Mouse (Mus musculus) hindbrain, embryonic 13.5 days (tissue): ENCODE measurements at regions not wholly inside any gene's neighbourhood (a gene's known extent, or its start where the extent isn't known, plus 50 kb on each side); places are given as distances from the start of the nearest gene placed in this dataset.
A peak's percentile ranks its signal among the peaks of the same experiment; 100 is the strongest.

Experiments used
- ATAC-seq: fragments of 200-750 bp; cut with Nextera tagmentation; 2 replicates; pipeline ENCODE4 v1.8.0; 2017; ENCODE audit warnings: moderate TSS enrichment; ENCODE audit not compliant: low FRiP score
- H3K27ac ChIP-seq: fragments of 300-500 bp; sonication (generic); 2 replicates; pipeline ENCODE4 v1.5.1; 2015; ENCODE audit warnings: inconsistent platforms, mild to moderate bottlenecking, moderate library complexity
- H3K27me3 ChIP-seq: fragments of 300-500 bp; sonication (generic); 2 replicates; pipeline ENCODE4 v1.6.1; 2015; ENCODE audit warnings: mild to moderate bottlenecking, inconsistent platforms
- H3K36me3 ChIP-seq: fragments of 300-500 bp; sonication (generic); 2 replicates; pipeline ENCODE4 v1.6.1; 2015; ENCODE audit warnings: mild to moderate bottlenecking, inconsistent platforms
- H3K4me1 ChIP-seq: fragments of 300-500 bp; sonication (generic); replicated peaks from 2 replicates; pipeline ENCODE4 v1.6.1; 2015; ENCODE audit warnings: inconsistent platforms
- H3K4me2 ChIP-seq: fragments of 300-500 bp; sonication (generic); 2 replicates; pipeline ENCODE4 v1.6.1; 2015; ENCODE audit warnings: inconsistent platforms, mild to moderate bottlenecking, moderate library complexity
- H3K4me3 ChIP-seq: fragments of 300-500 bp; sonication (generic); 2 replicates; pipeline ENCODE4 v1.5.1; 2015; ENCODE audit warnings: mild to moderate bottlenecking, inconsistent platforms
- H3K9ac ChIP-seq: fragments of 300-500 bp; sonication (generic); 2 replicates; pipeline ENCODE4 v1.6.1; 2015; ENCODE audit warnings: mild to moderate bottlenecking, inconsistent platforms
- H3K9me3 ChIP-seq: fragments of 300-500 bp; sonication (generic); 2 replicates; pipeline ENCODE4 v1.6.1; 2016; ENCODE audit warnings: inconsistent platforms
- WGBS: fragments of 180-500 bp; shearing (Covaris S2); methylation state at CpG from one replicate; pipeline ENCODE4 v1.1.7; 2015; 5-methylcytosine and 5-hydroxymethylcytosine counted together

GRCm38 (mm10) chr13:11347787-11348501 lies 758.8 kb downstream of the Ryr2 start:
- no peaks in the 10 kb centered on the region for H3K36me3 ChIP-seq
- ATAC-seq: 0 out of 2 replicates have a peak, but pooled peaks have one; percentile 36
- no peaks in the 10 kb centered on the region for H3K9me3 ChIP-seq
- H3K27me3 ChIP-seq: no peaks in the 10 kb centered on the region
- H3K9ac ChIP-seq: no peak overlapping the region
- H3K4me3 ChIP-seq: no peak overlapping the region
- peaks cover 4% of the 10 kb centered on the region; the same call in 1 of the 2 replicates for H3K4me1 ChIP-seq
- H3K27ac ChIP-seq: peak overlapping the region; percentile 58
- WGBS: 50% methylated on average over 6 of the region's 6 CpGs
- H3K4me2 ChIP-seq: no peak overlapping the region

DNA sequence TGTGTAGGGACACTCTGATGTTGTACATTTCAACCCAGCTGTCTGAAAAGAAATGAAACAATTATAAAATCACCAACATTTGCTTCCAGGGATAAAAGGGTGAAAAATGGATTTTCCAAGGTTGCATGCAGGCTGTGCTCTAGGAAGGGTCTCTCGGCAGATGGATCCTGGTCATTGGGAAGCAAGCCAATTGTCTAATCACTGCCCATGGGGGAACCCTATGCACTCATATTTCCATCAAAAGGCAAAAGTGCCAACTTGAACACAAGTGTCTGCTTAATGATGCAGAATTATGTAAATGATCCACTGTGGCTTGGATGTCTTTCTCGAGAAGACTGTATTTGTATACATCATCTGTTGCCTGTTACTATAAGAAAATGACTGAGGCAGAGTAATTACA lies 762.2 kb downstream of the Ryr2 start:
- no peak overlapping the region for H3K4me3 ChIP-seq
- no peaks in the 10 kb centered on the region for H3K36me3 ChIP-seq
- H3K27me3 ChIP-seq: no peaks in the 10 kb centered on the region
- no peak overlapping the region for H3K27ac ChIP-seq
- H3K9ac ChIP-seq: no peak overlapping the region
- WGBS: 53% methylated on average over 2 of the region's 2 CpGs
- H3K4me2 ChIP-seq: no peak overlapping the region
- ATAC-seq: peak; percentile 74
- no peaks in the 10 kb centered on the region for H3K9me3 ChIP-seq
- peaks cover 4% of the 10 kb centered on the region; the same call in 1 of the 2 replicates for H3K4me1 ChIP-seq

DNA sequence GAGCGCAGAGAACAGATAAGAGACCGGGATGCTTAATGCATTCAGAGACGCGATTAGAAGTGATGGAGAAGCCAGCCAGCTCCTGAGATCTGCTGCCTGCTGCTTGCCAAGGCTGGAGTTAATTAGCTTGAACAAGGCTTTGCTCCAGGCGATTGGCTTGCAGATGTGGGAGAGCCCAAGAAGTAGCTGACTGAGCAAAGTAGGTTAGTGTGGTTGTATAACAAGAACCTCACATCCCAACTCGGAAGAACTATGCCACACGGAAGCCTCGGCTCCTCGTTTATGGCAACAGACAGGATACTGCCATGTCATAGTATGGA lies 768.5 kb downstream of the Ryr2 start:
- Histone ChIP-seq H3K27me3 (no peaks in the 10 kb centered on the region), H3K27ac (peak overlapping the region; percentile 71), H3K4me2 (no peak overlapping the region), H3K9me3 (no peaks in the 10 kb centered on the region), H3K9ac (no peak overlapping the region), H3K36me3 (no peaks in the 10 kb centered on the region), H3K4me1 (peaks cover 7% of the 10 kb centered on the region), H3K4me3 (no peak overlapping the region)
- peak; percentile 77 for ATAC-seq
- 64% methylated on average over 9 of the region's 9 CpGs for WGBS

DNA sequence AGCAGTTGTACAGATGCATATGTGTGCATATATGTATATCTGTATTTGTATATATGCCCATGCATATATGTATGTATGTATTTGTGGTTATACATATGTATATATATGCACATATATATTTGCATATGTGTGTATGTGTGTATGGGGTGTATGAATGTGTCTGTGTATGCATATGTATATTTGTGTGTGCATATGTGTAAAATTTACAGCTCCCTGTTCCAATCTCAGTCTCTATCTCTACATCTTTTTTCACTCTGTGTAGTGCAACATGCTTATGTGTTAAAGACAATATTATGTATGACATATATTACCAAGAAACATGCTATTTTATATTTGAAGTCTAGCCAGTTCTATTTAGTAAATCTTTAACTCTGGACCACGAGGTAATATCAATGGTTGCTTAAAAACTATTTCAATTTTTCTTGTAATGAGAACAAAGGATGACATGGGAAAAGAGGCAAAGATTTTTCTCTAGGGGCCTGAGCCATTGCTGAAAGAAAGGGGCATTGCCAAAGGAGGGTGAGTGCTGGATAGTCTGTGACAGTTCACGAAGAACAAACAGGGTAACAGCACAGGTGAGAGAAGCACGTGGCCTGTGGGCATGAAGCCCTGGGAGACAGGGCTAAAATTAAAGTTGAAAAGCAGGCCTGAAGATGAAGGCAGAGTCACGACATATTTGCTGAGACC lies 769.0 kb downstream of the Ryr2 start:
- no peak overlapping the region for H3K4me2 ChIP-seq
- H3K4me3 ChIP-seq: no peak overlapping the region
- peak; percentile 36; the same call in 1 of the 2 replicates for ATAC-seq
- H3K36me3 ChIP-seq: no peaks in the 10 kb centered on the region
- no peaks in the 10 kb centered on the region for H3K27me3 ChIP-seq
- H3K27ac ChIP-seq: peak overlapping the region; percentile 71
- no peaks in the 10 kb centered on the region for H3K9me3 ChIP-seq
- WGBS: 60% methylated on average over 4 of the region's 4 CpGs
- no peak overlapping the region for H3K9ac ChIP-seq
- H3K4me1 ChIP-seq: peaks cover 7% of the 10 kb centered on the region

DNA sequence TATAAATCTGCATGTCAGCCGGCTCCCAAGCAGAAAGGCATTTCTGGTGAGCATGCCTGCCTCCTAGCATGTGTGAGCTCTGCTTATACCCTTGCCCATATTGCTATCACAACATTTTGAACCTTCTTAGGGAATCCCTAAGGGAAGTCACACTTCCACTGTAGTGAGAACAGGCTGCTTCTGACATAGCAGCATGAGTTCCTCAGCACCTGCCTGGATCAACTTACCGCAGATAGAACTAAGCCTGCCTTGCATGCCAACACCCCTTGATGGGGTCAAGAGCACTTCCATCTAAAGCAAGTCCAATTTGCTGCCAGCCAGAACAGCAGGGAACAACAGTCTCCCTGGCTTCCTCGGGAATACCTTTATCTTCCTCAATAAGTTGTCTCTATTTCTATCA lies 769.8 kb downstream of the Ryr2 start:
- Histone ChIP-seq H3K4me1 (peaks cover 7% of the 10 kb centered on the region), H3K4me2 (no peak overlapping the region), H3K9me3 (no peaks in the 10 kb centered on the region), H3K36me3 (no peaks in the 10 kb centered on the region), H3K27ac (no peak overlapping the region), H3K4me3 (no peak overlapping the region), H3K27me3 (no peaks in the 10 kb centered on the region), H3K9ac (no peak overlapping the region)
- no peak for ATAC-seq
- WGBS: 85% methylated on average over 3 of the region's 3 CpGs

- no peak overlapping the region for H3K9ac ChIP-seq
- H3K9me3 ChIP-seq: no peaks in the 10 kb centered on the region
- no peaks in the 10 kb centered on the region for H3K36me3 ChIP-seq
- 0 out of 2 replicates have a peak overlapping the region, but pooled peaks have one; percentile 8 for H3K27ac ChIP-seq
- no peak for ATAC-seq
- H3K4me3 ChIP-seq: no peak overlapping the region
- 86% methylated on average over 4 of the region's 4 CpGs for WGBS
- no peaks in the 10 kb centered on the region for H3K4me1 ChIP-seq
- H3K27me3 ChIP-seq: no peaks in the 10 kb centered on the region
- H3K4me2 ChIP-seq: no peak overlapping the region
Measured at GRCm38 (mm10) chr13:11331991-11332390, 774.8 kb downstream of the Ryr2 start.

DNA sequence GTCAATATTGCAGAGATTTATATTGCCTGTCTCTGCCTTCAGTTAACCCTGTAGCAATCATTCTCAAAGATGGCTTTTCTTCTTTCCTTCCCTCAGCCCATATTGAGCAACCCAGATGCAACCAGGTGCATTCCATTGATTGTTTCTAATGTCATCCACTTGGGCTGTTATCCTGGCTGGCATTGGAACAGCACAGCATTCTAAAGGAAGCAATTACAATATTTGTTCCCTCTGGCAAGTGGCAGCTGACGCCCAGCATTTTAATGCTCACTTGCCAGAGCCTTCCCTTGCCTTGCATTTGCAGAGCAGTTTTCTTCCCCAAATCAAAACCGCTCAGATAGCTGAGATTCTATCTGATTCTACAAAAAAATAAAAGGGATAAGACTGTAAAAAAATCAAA lies 798.0 kb downstream of the Ryr2 start:
- no peaks in the 10 kb centered on the region for H3K27me3 ChIP-seq
- no peak overlapping the region for H3K4me2 ChIP-seq
- peaks cover 4% of the 10 kb centered on the region; the same call in 1 of the 2 replicates for H3K9me3 ChIP-seq
- 66% methylated on average over 2 of the region's 2 CpGs for WGBS
- H3K9ac ChIP-seq: no peak overlapping the region
- H3K36me3 ChIP-seq: no peaks in the 10 kb centered on the region
- no peak overlapping the region for H3K4me3 ChIP-seq
- peak; percentile 54; the same call in 1 of the 2 replicates for ATAC-seq
- H3K4me1 ChIP-seq: no peaks in the 10 kb centered on the region; the same call in 1 of the 2 replicates
- no peak overlapping the region; the same call in 1 of the 2 replicates for H3K27ac ChIP-seq

- Histone ChIP-seq H3K9ac (no peak overlapping the region), H3K4me2 (no peak overlapping the region), H3K27me3 (no peaks in the 10 kb centered on the region), H3K9me3 (no peaks in the 10 kb centered on the region), H3K4me1 (no peaks in the 10 kb centered on the region), H3K4me3 (no peak overlapping the region), H3K27ac (no peak overlapping the region), H3K36me3 (no peaks in the 10 kb centered on the region)
- no peak for ATAC-seq
- WGBS: 88% methylated on average over 2 of the region's 2 CpGs
Measured at GRCm38 (mm10) chr13:11295493-11295892, 811.3 kb downstream of the Ryr2 start.

DNA sequence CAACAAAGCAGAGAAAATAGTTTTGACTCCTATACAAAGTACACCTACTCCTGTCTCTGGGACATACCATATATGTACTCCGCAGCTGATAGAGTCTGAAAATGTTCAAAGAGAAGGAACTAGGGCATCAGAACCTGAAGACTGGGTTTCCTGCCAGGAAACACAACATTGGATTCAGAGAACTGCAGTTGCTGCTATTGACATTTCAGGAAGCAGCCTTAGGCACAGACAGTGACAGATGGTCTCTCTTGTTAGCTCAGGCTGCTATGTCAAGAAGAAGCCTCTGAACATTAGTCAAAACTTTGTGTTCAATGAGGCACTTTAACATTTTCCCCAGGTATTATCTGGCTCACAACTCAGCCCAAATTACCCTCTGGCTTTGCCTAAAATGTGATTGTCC lies 812.1 kb downstream of the Ryr2 start:
- 90% methylated on average over 1 of the region's 1 CpGs for WGBS
- H3K36me3 ChIP-seq: no peaks in the 10 kb centered on the region
- no peak overlapping the region for H3K9ac ChIP-seq
- ATAC-seq: no peak
- H3K9me3 ChIP-seq: no peaks in the 10 kb centered on the region
- H3K4me2 ChIP-seq: no peak overlapping the region
- no peaks in the 10 kb centered on the region for H3K27me3 ChIP-seq
- H3K4me3 ChIP-seq: no peak overlapping the region
- H3K27ac ChIP-seq: no peak overlapping the region
- H3K4me1 ChIP-seq: no peaks in the 10 kb centered on the region

DNA sequence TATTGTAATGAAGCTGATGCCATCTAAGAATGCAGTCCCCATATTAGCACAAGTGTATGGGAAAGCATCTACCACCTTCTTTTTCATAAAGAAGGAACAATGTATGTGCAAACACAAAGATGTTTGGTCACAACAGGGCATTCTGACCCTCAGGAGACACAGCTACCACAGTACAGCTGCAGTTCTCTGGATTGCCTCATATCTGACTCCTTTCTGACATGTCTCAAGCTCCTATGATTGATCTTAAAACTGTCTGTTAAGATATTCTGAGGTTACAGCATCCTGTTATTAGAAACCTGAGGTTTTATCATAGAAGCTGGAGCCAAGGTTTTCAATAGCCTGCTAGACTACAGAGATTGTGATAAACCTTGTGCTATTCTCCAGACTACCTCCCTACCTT lies 813.0 kb downstream of the Ryr2 start:
- H3K36me3 ChIP-seq: no peaks in the 10 kb centered on the region
- H3K4me3 ChIP-seq: no peak overlapping the region
- H3K9ac ChIP-seq: no peak overlapping the region
- H3K9me3 ChIP-seq: no peaks in the 10 kb centered on the region
- no peak for ATAC-seq
- no peak overlapping the region for H3K27ac ChIP-seq
- H3K4me1 ChIP-seq: no peaks in the 10 kb centered on the region
- H3K4me2 ChIP-seq: no peak overlapping the region
- no peaks in the 10 kb centered on the region for H3K27me3 ChIP-seq

DNA sequence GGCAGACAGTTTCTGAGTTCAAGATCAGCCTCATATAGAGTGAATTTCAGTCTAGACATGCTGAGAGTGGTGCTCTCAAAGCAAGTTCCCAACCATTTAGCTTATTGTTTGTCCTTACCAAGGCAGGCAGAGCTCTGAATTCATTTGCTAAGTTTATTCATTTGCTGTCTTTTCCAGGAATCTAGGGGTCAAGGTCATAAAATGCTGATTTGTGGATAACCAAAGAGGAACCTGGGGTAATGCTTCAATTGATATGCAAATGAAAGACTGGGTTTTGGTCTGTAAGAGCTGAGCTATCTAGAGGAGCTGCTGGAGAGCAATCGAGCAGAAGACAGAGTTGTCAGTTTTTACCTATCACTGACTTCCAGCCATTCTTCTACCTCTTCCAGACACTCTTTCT lies 832.8 kb downstream of the Ryr2 start:
- Histone ChIP-seq H3K9me3 (no peaks in the 10 kb centered on the region), H3K4me1 (no peaks in the 10 kb centered on the region), H3K9ac (no peak overlapping the region), H3K4me3 (no peak overlapping the region), H3K27ac (no peak overlapping the region), H3K27me3 (no peaks in the 10 kb centered on the region), H3K4me2 (no peak overlapping the region), H3K36me3 (no peaks in the 10 kb centered on the region)
- no peak for ATAC-seq
- WGBS: 8% methylated on average over 1 of the region's 1 CpGs

- no peak overlapping the region for H3K9ac ChIP-seq
- H3K4me3 ChIP-seq: no peak overlapping the region
- no peak for ATAC-seq
- no peaks in the 10 kb centered on the region for H3K36me3 ChIP-seq
- no peaks in the 10 kb centered on the region for H3K4me1 ChIP-seq
- H3K27ac ChIP-seq: no peak overlapping the region
- no peak overlapping the region for H3K4me2 ChIP-seq
- H3K27me3 ChIP-seq: no peaks in the 10 kb centered on the region
- H3K9me3 ChIP-seq: no peaks in the 10 kb centered on the region
- 79% methylated on average over 5 of the region's 5 CpGs for WGBS
Measured at GRCm38 (mm10) chr13:11268673-11269340, 837.9 kb downstream of the Ryr2 start.
